Mouse (Mus musculus) C2C12 (cell line): ENCODE data around the gene Csf2rb.

ENCODE experiments used
- CTCF ChIP-seq: IDR thresholded peaks from one replicate; pipeline ENCODE4 v1.5.1; 2011; ENCODE audit not compliant: control insufficient read depth, insufficient read depth, insufficient read length
- MAX ChIP-seq: IDR thresholded peaks from one replicate; pipeline ENCODE4 v1.6.1; 2011; ENCODE audit warnings: mild to moderate bottlenecking, control low read depth
- MYOD1 ChIP-seq: IDR thresholded peaks from one replicate; pipeline ENCODE4 v1.6.1; 2011; ENCODE audit warnings: low read depth; ENCODE audit not compliant: control insufficient read depth, insufficient read length
- USF1 ChIP-seq: IDR thresholded peaks from one replicate; pipeline ENCODE4 v1.6.1; 2011; ENCODE audit warnings: low read depth, mild to moderate bottlenecking, control low read depth, moderate library complexity

- TF ChIP-seq CTCF: no peak
- TF ChIP-seq USF1: no peak
- no peak for TF ChIP-seq MAX
- no peak for TF ChIP-seq MYOD1
These were observed 25.9 kb upstream of the Csf2rb start for GRCm38 (mm10) chr15:78299641-78300040.
